Mouse (Mus musculus): ENCODE measurements around the gene Spock1. TPM values are rescaled to one million over a fixed set of nuclear protein-coding genes. Genes with fewer than 3 reads are reported as not detected.
A peak's percentile ranks its signal among the peaks of the same experiment; 100 is the strongest.
"Not testable (repeated sequence)": the region's sequence is repeated elsewhere in the genome, so short reads cannot be mapped to it uniquely, and the experiment has no call there.

The Spock1 gene
- polyA plus RNA-seq, 1 experiment from 2014 or later = 0.93 TPM

- Histone ChIP-seq H3K27ac (peak overlapping the region; percentile 77; the same call in 1 of the 2 replicates), H3K36me3 (no peaks in the 10 kb centered on the region), H3K27me3 (ENCODE audit: low read depth, poor library complexity, severe bottlenecking) (no peaks in the 10 kb centered on the region), H3K4me3 (no peak overlapping the region), H3K4me1 (peaks cover 24% of the 10 kb centered on the region), H3K9me3 (replicated peaks) (no peaks in the 10 kb centered on the region)
- DNase-seq (ENCODE audit: low spot score) = peak; percentile 53
- 57% methylated on average over 15 of the region's 15 CpGs for WGBS
Observed at GRCm38 (mm10) chr13:57595032-57595760, 312.9 kb downstream of the Spock1 start.

GRCm38 (mm10) chr13:57589338-57589914 lies 318.7 kb downstream of the Spock1 start:
- H3K9me3 ChIP-seq (replicated peaks); H3K27me3 ChIP-seq (ENCODE audit: low read depth, poor library complexity, severe bottlenecking); DNase-seq (ENCODE audit: low spot score); H3K4me3 ChIP-seq; H3K36me3 ChIP-seq: not testable (repeated sequence)
- Histone ChIP-seq H3K27ac (peak overlapping the region; percentile 14; the same call in 1 of the 2 replicates), H3K4me1 (peaks cover 27% of the 10 kb centered on the region)
- 96% methylated on average over 4 of the region's 4 CpGs for WGBS

- WGBS = 72% methylated on average over 10 of the region's 10 CpGs
- Histone ChIP-seq H3K4me3 (no peak overlapping the region), H3K27me3 (ENCODE audit: low read depth, poor library complexity, severe bottlenecking) (no peaks in the 10 kb centered on the region), H3K9me3 (replicated peaks) (no peaks in the 10 kb centered on the region), H3K36me3 (no peaks in the 10 kb centered on the region), H3K4me1 (peaks cover 25% of the 10 kb centered on the region), H3K27ac (peak overlapping the region; percentile 14; the same call in 1 of the 2 replicates)
- no peak for DNase-seq (ENCODE audit: low spot score)
Observed at GRCm38 (mm10) chr13:57588558-57589273, 319.4 kb downstream of the Spock1 start.

GRCm38 (mm10) chr13:57585131-57585530 lies 323.0 kb downstream of the Spock1 start:
- H3K4me1 ChIP-seq = peaks cover 23% of the 10 kb centered on the region
- no peaks in the 10 kb centered on the region for H3K36me3 ChIP-seq
- no peak for DNase-seq (ENCODE audit: low spot score)
- no peaks in the 10 kb centered on the region for H3K27me3 ChIP-seq (ENCODE audit: low read depth, poor library complexity, severe bottlenecking)
- WGBS = 85% methylated on average over 3 of the region's 3 CpGs
- 0 out of 2 replicates have a peak overlapping the region, but pooled peaks have one; percentile 38 for H3K27ac ChIP-seq
- no peaks in the 10 kb centered on the region for H3K9me3 ChIP-seq (replicated peaks)
- H3K4me3 ChIP-seq = no peak overlapping the region

- H3K9me3 ChIP-seq (replicated peaks) = no peaks in the 10 kb centered on the region
- peaks cover 8% of the 10 kb centered on the region; the same call in 1 of the 2 replicates for H3K4me1 ChIP-seq
- DNase-seq (ENCODE audit: low spot score) = no peak
- no peaks in the 10 kb centered on the region for H3K36me3 ChIP-seq
- no peak overlapping the region for H3K27ac ChIP-seq
- no peak overlapping the region for H3K4me3 ChIP-seq
- 92% methylated on average over 12 of the region's 12 CpGs for WGBS
- no peaks in the 10 kb centered on the region for H3K27me3 ChIP-seq (ENCODE audit: low read depth, poor library complexity, severe bottlenecking)
Observed at GRCm38 (mm10) chr13:57582314-57582976, 325.7 kb downstream of the Spock1 start.

- no peak overlapping the region for H3K27ac ChIP-seq
Observed at GRCm38 (mm10) chr13:57577541-57578244, 330.4 kb downstream of the Spock1 start.

GRCm38 (mm10) chr13:57573501-57573900 lies 334.6 kb downstream of the Spock1 start:
- Histone ChIP-seq H3K4me1 (peaks cover 4% of the 10 kb centered on the region), H3K27me3 (ENCODE audit: low read depth, poor library complexity, severe bottlenecking) (no peaks in the 10 kb centered on the region), H3K9me3 (replicated peaks) (no peaks in the 10 kb centered on the region), H3K4me3 (no peak overlapping the region), H3K36me3 (no peaks in the 10 kb centered on the region), H3K27ac (no peak overlapping the region)
- DNase-seq (ENCODE audit: low spot score) = no peak
- WGBS = 56% methylated on average over 4 of the region's 4 CpGs

More at GRCm38 (mm10) chr13:57577541-57578244, 330.4 kb downstream of the Spock1 start:
- Histone ChIP-seq H3K9me3 (replicated peaks) (no peaks in the 10 kb centered on the region), H3K4me3 (no peak overlapping the region), H3K27me3 (ENCODE audit: low read depth, poor library complexity, severe bottlenecking) (no peaks in the 10 kb centered on the region), H3K4me1 (peaks cover 10% of the 10 kb centered on the region), H3K36me3 (no peaks in the 10 kb centered on the region)
- WGBS = 94% methylated on average over 5 of the region's 5 CpGs
- DNase-seq (ENCODE audit: low spot score) = no peak

- no peak overlapping the region for H3K27ac ChIP-seq
- DNase-seq (ENCODE audit: low spot score) = no peak
- no peaks in the 10 kb centered on the region for H3K36me3 ChIP-seq
- no peaks in the 10 kb centered on the region for H3K9me3 ChIP-seq (replicated peaks)
- no peak overlapping the region for H3K4me3 ChIP-seq
- 94% methylated on average over 8 of the region's 8 CpGs for WGBS
- H3K4me1 ChIP-seq = peaks cover 4% of the 10 kb centered on the region
- no peaks in the 10 kb centered on the region for H3K27me3 ChIP-seq (ENCODE audit: low read depth, poor library complexity, severe bottlenecking)
Observed at GRCm38 (mm10) chr13:57568404-57568803, 339.7 kb downstream of the Spock1 start.

- no peaks in the 10 kb centered on the region for H3K36me3 ChIP-seq
- no peak overlapping the region for H3K27ac ChIP-seq
- H3K27me3 ChIP-seq (ENCODE audit: low read depth, poor library complexity, severe bottlenecking) = no peaks in the 10 kb centered on the region
- peaks cover 14% of the 10 kb centered on the region for H3K4me1 ChIP-seq
- 46% methylated on average over 4 of the region's 4 CpGs for WGBS
- no peaks in the 10 kb centered on the region for H3K9me3 ChIP-seq (replicated peaks)
- no peak overlapping the region for H3K4me3 ChIP-seq
- no peak for DNase-seq (ENCODE audit: low spot score)
Observed at GRCm38 (mm10) chr13:57555186-57555585, 352.9 kb downstream of the Spock1 start.

- H3K4me1 ChIP-seq = peaks cover 14% of the 10 kb centered on the region
- H3K27me3 ChIP-seq (ENCODE audit: low read depth, poor library complexity, severe bottlenecking) = no peaks in the 10 kb centered on the region
- no peak overlapping the region; the same call in 1 of the 2 replicates for H3K27ac ChIP-seq
- DNase-seq (ENCODE audit: low spot score) = peak; percentile 43
- no peak overlapping the region for H3K4me3 ChIP-seq
- 43% methylated on average over 5 of the region's 5 CpGs for WGBS
- no peaks in the 10 kb centered on the region for H3K36me3 ChIP-seq
- H3K9me3 ChIP-seq (replicated peaks) = no peaks in the 10 kb centered on the region
Observed at GRCm38 (mm10) chr13:57549743-57550142, 358.4 kb downstream of the Spock1 start.

- 82% methylated on average over 8 of the region's 8 CpGs for WGBS
- Histone ChIP-seq H3K27me3 (ENCODE audit: low read depth, poor library complexity, severe bottlenecking) (0 out of 2 replicates have a peak, but pooled peaks cover under 1% of the 10 kb centered on the region), H3K27ac (no peak overlapping the region), H3K9me3 (replicated peaks) (no peaks in the 10 kb centered on the region), H3K4me3 (no peak overlapping the region), H3K4me1 (peaks cover 15% of the 10 kb centered on the region), H3K36me3 (no peaks in the 10 kb centered on the region)
- DNase-seq (ENCODE audit: low spot score) = no peak
Observed at GRCm38 (mm10) chr13:57536988-57537547, 371.1 kb downstream of the Spock1 start.

GRCm38 (mm10) chr13:57534325-57534724 lies 373.8 kb downstream of the Spock1 start:
- no peaks in the 10 kb centered on the region for H3K36me3 ChIP-seq
- no peak for DNase-seq (ENCODE audit: low spot score)
- H3K27ac ChIP-seq = no peak overlapping the region
- peaks cover 12% of the 10 kb centered on the region; the same call in 1 of the 2 replicates for H3K27me3 ChIP-seq (ENCODE audit: low read depth, poor library complexity, severe bottlenecking)
- 86% methylated on average over 7 of the region's 7 CpGs for WGBS
- no peak overlapping the region for H3K4me3 ChIP-seq
- H3K4me1 ChIP-seq = no peaks in the 10 kb centered on the region; the same call in 1 of the 2 replicates
- H3K9me3 ChIP-seq (replicated peaks) = no peaks in the 10 kb centered on the region
